Mouse (Mus musculus): ENCODE data around the gene Mef2a. TPM values are rescaled to one million over a fixed set of nuclear protein-coding genes. Genes with fewer than 3 reads are reported as not detected.
"Not testable (repeated sequence)": the region's sequence is repeated elsewhere in the genome, so short reads cannot be mapped to it uniquely, and the experiment has no call there.

Gene Mef2a
- total RNA-seq, 2 experiments from 2014 or later, result 146 to 147 TPM

DNA sequence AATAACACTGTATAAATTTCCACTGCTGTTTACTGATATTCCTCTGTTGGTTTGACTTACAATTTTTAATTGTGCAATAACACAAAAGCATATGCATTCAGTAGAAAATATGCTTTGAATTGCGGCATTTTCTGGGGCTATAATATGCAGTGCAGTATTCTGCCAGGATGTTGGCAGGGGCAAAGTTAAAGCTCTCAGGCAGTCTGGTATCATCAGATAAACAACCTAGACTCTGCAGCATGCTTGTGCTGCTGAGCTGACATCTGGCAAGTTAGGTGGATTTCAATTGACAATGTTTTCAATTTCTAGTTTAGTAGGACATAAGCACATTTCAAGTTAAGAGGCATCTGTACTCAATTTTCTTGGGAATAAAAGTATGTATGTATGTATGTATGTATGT lies 81.3 kb downstream of the Mef2a start:
- no peak for DNase-seq (ENCODE audit: extremely low spot score in 1 of 2, low spot score in 2 of 2)
- intact Hi-C loops (cut with DNase I), result no loop called here

DNA sequence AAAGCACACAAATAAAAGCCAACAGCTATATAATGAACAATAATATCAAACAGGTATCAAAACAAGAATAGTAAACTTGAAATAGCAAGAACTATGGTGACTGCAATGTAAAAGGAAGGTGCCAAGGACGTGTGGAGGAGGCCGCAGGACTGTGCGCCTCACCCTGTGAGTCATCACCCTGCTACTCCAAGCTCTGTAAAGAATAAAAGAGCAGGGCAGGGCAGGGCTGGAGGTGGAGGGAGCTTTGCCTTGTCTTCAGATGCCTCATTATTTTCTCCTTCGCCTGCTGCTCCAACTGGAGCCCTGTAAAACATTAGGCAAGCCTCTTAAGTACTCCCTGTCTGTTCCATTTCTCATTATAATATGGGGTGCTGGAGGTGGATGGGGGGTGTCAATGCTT lies 85.2 kb downstream of the Mef2a start:
- no peak for DNase-seq (ENCODE audit: extremely low spot score in 1 of 2, low spot score in 2 of 2)
- intact Hi-C loops (cut with DNase I), result no loop called here

DNA sequence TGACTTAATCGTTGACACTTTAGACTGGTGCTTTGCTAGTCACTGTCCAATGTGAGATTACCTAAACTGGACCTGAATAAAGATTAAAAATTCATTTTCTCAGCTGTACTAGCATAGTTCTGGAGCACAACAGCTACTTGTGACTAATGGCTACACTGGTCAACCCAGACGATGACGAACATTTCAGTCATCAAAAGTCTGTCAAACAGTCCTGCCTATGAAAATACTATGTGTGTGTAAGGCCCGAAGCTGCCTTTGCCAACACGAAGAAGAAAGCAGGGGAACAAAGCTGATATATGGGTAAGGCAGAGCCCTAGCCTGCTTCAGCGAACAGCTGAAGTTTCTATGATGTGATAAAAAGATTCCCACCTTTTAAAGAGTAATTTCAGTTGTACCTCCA lies 89.1 kb downstream of the Mef2a start:
- intact Hi-C loops (cut with DNase I), result no loop called here
- DNase-seq (ENCODE audit: extremely low spot score in 1 of 2, low spot score in 2 of 2), result no peak

DNA sequence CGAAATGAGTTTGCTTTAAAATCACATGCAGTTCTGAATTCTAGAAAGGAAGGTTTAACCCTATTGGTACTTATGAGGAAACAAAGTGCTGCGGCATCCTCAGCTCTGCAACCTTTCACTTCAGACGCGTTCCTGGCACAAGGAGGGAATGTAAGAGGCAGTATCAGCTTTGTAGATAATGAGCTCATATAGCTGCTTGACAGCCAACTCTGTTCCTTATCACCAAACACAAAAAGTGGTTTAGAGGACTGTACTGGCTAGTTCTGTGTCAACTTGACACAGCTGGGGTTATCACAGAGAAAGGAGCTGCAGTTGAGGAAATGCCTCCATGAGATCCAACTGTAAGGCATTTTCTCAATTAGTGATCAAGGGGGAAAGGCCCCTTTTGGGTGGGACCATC lies 102.2 kb downstream of the Mef2a start:
- intact Hi-C loops (cut with DNase I); DNase-seq (ENCODE audit: extremely low spot score in 1 of 2, low spot score in 2 of 2): not testable (repeated sequence)

DNA sequence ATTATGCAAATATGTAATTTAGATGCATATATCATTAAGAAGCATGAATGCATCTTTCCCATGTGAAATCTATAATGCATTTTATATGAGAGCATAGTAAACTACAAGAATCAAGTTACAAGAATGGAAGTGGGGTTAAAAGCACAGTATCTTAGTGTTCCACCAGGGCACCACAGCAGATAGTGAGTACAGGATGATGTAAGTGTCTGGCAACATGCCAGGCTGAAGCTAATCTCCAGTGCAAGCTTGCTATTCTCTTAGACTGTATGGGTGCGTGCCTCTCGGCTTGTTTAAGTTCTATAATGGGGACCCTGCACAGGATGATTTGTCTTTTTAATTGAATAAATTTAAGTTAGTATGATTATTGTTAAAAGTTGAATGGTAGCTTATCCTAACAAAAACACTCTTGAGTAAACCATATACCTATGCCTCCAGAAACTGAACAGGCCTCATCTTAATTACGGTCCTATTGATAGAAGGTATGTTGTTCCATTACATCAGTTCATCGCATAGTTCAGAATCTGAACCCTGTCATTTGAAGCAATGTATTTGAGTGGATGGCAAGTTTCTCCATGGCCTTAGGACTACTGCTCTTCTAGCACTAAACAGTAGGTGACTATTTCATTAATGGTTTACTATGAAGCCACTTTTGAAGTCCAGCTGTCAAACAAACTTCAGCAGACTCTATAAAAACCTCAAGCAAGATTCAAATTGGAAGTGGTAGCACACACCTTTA lies 112.7 kb downstream of the Mef2a start:
- DNase-seq (ENCODE audit: extremely low spot score in 1 of 2, low spot score in 2 of 2), result peak; percentile 16 to 81
- intact Hi-C loops (cut with DNase I), result no loop called here

DNA sequence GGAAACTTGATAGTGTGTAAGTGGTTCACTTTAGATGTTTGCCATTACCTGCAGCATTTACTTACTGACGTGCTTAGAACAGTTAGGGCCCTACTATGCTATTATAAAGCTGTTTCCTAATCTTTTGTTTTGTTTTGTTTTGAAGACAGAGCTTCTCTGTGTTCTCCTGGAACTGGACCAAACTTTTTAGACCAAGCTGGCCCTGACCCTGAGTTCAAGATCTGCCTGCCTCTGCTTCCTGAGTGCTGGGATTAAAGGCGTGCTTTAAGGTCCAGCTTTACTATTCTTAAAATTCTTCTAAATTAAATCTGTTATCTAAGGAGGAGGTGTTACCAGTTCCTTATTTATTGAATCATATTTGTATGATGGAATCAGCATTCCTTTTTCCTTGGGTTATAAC lies 126.6 kb downstream of the Mef2a start:
- intact Hi-C loops (cut with DNase I), result loop anchor here (10.0 kb wide), 1 partner anchor 299 kb away; no protein-coding TSS in a partner anchor
- no peak for DNase-seq (ENCODE audit: extremely low spot score in 1 of 2, low spot score in 2 of 2)

DNA sequence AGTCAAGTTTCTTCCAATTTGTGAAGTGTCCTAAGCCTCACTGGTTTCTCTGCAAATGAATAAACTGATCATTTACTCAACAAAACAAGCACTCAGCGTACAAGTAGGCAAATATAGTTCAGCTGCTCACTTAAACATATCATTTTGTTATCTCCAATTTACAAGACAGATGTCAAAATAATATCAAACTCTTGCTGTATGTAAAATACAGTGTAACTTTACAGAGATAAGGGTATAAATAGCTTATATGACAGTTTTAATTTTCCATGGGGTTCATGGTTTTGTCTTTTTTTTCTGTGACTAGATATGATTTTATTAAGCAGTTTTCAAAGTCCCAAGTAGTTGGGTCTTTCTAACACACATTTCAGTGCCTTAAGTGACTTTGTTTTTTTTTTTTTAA lies 127.4 kb downstream of the Mef2a start:
- no peak for DNase-seq (ENCODE audit: extremely low spot score in 1 of 2, low spot score in 2 of 2)
- intact Hi-C loops (cut with DNase I), result loop anchor here (10.0 kb wide), 1 partner anchor 300 kb away; no protein-coding TSS in a partner anchor

DNA sequence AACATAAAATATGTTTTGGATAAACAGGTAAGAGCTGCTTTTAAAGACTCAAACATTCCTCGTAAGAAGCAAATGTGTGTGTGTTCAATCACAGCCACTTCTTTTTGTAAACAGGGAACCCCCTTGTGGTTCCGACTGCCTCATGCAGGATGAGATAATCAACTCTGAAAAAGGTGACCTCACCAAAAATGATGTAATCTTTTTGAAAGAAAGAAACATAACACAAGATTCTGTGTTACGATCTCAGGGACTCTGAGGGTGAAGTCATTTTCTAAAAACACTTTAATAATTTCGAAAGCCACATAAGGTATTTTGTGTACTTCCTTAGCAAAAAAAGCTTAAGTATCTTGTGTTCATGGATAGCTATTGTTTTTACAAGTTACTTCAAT lies 128.8 kb downstream of the Mef2a start:
- intact Hi-C loops (cut with DNase I), result loop anchor here (10.0 kb wide), 1 partner anchor 301 kb away; no protein-coding TSS in a partner anchor
- no peak for DNase-seq (ENCODE audit: extremely low spot score in 1 of 2, low spot score in 2 of 2)

DNA sequence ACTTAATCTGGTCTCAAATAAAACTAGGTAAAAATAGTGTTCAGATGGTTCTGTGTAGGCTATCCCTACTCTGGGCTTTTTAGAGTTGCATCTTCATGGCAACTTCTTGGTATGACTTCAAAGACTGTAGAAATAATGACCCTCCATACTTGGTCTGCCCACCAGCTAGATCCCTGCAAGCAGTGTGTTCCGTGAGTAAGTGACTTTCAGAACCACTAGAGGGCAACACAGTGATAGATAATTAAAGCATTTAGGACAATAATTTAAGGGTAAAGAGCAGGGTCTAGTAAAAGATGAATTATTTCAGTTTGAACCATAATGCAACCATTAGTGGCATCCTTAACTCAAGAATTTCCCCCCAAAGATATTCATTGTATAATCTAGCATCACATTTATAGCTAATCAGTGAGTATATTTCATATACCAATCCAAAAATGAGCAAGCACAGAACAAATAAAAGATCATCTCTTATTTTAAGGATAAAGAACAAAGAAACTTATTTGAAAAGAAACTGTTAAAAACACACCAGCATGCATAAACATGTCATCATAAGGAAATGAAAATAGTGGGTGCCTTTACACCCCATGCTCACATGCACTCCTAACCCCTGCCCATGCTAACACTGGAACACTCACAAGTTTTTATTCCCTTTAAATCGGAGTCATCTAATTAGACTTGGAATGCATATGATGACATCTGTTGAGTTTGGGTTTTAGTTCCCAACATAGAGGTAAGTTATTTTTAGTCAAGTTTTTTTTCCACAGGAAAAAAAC lies 129.4 kb downstream of the Mef2a start:
- intact Hi-C loops (cut with DNase I), result loop anchor here (10.0 kb wide), 1 partner anchor 301 kb away; no protein-coding TSS in a partner anchor
- no peak for DNase-seq (ENCODE audit: extremely low spot score in 1 of 2, low spot score in 2 of 2)

DNA sequence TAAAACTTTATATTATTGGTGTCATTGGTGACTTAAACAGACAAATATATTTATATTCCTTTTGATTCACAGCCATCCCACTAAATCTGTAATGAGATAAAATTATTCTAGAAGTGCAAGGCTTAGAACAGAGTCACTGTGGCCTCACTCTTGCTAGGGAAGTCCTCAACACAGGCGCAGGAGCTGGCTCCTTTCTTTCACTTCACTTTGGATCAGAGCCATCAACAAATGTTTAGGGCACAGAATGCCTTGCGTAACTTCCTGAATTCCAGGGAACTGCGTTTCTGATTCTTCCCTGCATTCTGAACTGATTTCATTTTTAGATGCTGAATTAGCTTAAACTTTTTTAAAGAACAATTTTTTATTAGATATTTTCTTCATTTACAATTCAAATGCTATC lies 130.7 kb downstream of the Mef2a start:
- DNase-seq (ENCODE audit: extremely low spot score in 1 of 2, low spot score in 2 of 2), result no peak

DNA sequence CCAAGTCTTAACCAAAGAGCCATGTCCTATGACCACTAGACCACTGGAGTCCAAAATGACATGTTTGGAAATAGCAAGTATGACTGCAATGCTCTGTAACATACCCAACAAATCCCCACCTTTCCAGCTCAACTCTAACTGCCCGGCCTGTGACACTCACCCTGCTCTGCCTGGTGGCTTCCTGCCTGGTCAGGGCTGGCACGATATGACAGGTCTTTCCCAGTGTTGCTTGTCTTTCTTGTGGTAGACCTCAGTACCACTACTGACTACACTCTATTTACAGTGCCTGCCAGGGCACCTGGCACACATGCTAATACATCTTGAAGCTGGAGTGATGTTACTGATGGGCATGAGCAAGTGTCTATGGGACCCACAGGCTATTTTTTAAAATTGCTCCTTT lies 134.9 kb downstream of the Mef2a start:
- DNase-seq (ENCODE audit: extremely low spot score in 1 of 2, low spot score in 2 of 2), result no peak

More for the DNA sequence above, 130.7 kb downstream of the Mef2a start:
- intact Hi-C loops (cut with DNase I), result loop anchor here (10.0 kb wide), 1 partner anchor 303 kb away; no protein-coding TSS in a partner anchor

DNA sequence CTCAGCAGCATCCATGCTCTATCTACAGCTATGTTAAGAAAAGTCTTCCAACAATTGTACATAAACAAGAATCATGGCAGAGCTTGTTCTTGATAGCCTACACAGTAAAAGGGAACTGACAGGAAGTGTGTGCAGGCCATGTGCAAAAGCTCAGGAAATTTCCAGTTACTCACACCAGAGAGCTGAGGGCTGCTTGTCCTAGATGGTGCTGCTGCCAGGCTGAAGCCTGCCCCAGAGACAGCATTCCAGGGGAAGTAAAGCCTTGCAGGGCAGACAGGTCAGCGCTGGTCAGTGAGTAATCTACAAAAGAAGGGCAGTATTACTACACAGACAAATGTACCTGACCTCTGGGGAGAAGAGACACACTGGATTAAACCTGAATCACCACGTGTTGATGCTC lies 136.3 kb downstream of the Mef2a start:
- DNase-seq (ENCODE audit: extremely low spot score in 1 of 2, low spot score in 2 of 2), result no peak
- intact Hi-C loops (cut with DNase I), result loop anchor here (5.0 kb wide), 1 partner anchor 396 kb away; no protein-coding TSS in a partner anchor

More for the DNA sequence above, 134.9 kb downstream of the Mef2a start:
- intact Hi-C loops (cut with DNase I), result loop anchor here (5.0 kb wide), 1 partner anchor 395 kb away; no protein-coding TSS in a partner anchor

DNA sequence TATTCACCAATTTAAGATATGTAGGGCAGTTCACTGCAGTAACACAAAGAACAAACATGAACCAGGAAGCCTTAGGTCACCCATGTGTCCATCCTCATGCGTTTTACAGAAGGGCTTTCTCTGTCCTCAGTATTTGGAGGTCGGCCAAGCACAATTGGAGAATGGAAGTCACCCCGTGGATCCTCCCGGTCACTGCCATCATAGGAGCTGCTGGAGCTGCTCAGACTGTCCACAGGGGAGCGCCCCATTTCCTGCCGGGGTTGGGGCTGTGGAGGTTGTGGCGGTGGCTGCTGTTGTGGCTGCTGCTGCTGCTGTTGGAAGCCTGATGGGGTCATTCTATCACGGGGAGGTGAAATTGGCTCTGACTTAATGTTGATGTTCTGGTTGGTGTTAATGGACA lies 137.9 kb downstream of the Mef2a start:
- peak in 1 of 2 experiments; percentile 78 for DNase-seq (ENCODE audit: extremely low spot score in 1 of 2, low spot score in 2 of 2)
- intact Hi-C loops (cut with DNase I), result loop anchor here (5.0 kb wide), 1 partner anchor 398 kb away; no protein-coding TSS in a partner anchor

DNA sequence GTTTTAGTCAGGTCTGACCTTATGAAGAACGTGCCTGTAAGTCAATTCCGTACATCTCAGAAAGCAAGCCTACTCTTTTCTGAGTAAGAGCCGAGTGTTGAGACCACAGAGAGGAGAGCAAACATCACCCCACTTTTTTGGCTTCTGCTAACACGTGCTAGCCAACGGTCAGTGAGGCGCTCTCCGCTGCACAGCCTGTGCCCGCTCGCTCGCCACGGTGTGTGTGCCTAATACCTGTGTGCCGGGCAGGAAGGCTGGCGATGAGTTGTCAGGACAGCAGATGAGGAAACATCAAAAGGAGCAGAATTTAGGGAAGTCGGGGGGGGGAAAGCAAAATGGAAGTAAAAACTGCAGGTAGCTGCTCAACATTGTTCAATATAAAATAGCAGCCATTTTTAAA lies 140.2 kb downstream of the Mef2a start:
- intact Hi-C loops (cut with DNase I), result no loop called here
- DNase-seq (ENCODE audit: extremely low spot score in 1 of 2, low spot score in 2 of 2), result no peak

DNA sequence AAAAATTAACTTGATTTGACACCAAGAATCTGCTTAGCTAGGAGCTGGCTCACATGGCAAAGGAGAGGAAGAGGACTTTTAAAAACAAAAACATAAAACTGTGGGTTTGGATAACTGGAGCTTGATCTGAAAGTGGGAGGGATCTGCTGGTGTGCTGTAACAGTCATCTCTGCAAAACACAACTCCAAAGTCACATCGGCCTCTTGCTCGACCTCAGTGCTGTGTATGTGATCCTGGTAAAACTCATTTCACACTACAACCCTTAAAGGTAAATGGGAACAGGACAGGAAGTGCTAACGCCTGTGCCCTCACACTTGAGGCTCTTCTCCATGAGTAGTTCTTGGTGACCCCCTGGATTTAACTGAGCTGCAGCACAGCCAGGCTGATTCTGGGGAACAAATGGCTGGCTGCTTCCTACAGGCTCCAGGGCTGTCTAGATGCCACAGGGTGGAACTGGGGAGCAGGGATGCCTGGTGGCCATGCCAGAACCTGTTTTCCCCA lies 142.0 kb downstream of the Mef2a start:
- intact Hi-C loops (cut with DNase I), result no loop called here

DNA sequence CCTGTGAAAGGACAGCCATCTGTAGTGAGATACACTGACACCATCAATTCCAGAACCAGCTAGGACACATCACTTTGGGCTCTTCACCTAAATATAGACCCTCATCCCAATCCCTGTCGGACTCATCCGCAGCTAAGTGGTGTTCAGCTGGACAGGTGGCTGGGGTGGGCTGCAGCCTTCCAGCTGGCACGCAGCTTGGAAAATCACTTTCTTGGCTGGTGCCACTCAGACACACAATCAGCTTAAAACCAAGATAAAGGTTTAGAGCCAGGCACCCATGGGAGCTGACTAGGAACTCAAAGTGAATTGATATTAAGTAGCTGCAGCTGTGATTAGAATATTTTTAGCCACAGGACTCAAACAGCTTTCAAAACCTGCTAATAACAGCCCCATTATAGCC lies 142.4 kb downstream of the Mef2a start:
- intact Hi-C loops (cut with DNase I), result no loop called here
- peak in 1 of 2 experiments; percentile 15 for DNase-seq (ENCODE audit: extremely low spot score in 1 of 2, low spot score in 2 of 2)

More for the DNA sequence above, 142.0 kb downstream of the Mef2a start:
- no peak for DNase-seq (ENCODE audit: extremely low spot score in 1 of 2, low spot score in 2 of 2)

DNA sequence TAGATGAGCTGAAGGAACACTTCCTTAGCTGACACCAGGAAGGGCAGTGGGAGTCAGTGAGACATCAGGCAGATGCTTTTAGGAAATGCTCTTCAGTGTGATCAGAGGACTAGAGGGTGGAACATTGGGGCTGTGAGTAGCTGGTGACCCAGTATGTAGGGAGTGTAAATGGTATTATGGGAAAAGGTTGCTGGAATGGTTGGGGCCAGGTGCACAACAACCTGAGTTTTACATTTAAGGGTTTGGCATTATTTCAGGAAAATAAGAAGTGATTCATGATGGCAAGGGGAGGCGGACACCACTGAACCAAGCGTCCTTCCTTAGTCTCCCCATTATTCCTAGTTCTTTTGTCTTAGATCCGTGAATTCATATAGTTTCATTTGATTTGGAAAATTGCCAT lies 143.0 kb downstream of the Mef2a start:
- intact Hi-C loops (cut with DNase I), result no loop called here
- DNase-seq (ENCODE audit: extremely low spot score in 1 of 2, low spot score in 2 of 2), result no peak

DNA sequence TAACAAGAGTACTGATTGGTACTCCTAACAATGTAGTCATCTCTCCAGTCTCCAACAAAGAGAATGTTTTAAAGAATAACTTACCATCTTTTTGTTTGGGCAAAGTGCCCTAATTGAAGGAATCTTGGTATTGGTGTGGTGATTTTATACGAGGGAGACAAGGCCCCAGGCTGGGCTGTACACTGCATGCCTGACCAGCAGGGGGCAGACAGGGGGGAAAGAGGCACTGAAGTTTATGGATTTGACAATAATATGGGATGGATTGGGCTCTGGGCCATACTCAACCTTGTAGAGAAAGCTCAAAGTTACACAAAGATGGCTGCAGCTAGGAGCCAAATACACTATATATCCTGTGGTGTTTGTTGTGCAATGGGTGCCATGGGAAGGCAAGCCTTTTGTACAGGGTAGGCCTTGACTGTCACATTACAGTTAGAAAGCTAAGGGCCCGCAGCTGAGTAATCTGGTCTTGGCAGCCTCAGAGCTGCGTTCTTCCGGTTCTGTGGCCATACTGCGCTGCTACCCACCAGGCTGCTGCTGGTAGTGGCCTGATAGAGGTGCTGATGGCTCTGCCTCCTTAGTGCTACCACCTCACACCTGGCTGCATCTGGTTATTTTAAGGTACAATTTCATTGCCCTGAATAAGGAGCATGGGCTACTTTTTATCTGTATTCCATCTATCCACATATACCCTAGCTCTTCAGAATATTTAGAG lies 143.6 kb downstream of the Mef2a start:
- DNase-seq (ENCODE audit: extremely low spot score in 1 of 2, low spot score in 2 of 2), result peak in 1 of 2 experiments; percentile 47
- intact Hi-C loops (cut with DNase I), result no loop called here

DNA sequence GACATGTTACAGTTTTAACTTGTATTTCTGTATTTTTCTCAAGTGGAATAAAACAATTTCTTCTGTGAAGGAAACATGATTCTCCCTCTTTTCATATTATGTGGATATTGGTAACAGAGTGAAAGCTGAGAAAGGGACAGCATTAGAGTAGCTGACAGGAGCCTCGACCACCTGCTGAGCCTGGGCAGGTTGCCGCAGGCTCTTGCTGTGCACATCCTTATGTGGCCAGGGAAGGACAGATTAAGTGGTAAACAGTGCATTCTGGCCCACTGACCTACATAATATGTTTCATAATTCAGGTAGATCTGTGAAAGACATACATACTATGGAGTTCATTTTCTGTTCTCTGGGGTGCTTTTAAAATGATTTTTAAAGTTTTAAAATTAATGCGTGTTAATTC lies 144.3 kb downstream of the Mef2a start:
- DNase-seq (ENCODE audit: extremely low spot score in 1 of 2, low spot score in 2 of 2), result peak in 1 of 2 experiments; percentile 50
- intact Hi-C loops (cut with DNase I), result no loop called here
